Mouse (Mus musculus) forebrain, embryonic 11.5 days (tissue): ENCODE data around the gene Gm29797. TPM values are rescaled to one million over a fixed set of nuclear protein-coding genes. Genes with fewer than 3 reads are reported as not detected.
A peak's percentile ranks its signal among the peaks of the same experiment; 100 is the strongest.

ENCODE experiments used
- ATAC-seq: fragments of 200-750 bp; cut with Nextera tagmentation; replicated peaks from 2 replicates; pipeline ENCODE4 v1.8.0; 2017; ENCODE audit warnings: moderate TSS enrichment; ENCODE audit not compliant: low FRiP score
- DNase-seq: peaks from one replicate; pipeline ENCODE4 v3.0.0-alpha.2; 2017; ENCODE audit warnings: low spot score
- H3K27ac ChIP-seq: fragments of 300-500 bp; sonication (generic); 2 replicates; pipeline ENCODE4 v1.5.1; 2014; ENCODE audit warnings: low read depth, low read length
- H3K27me3 ChIP-seq: fragments of 300-500 bp; sonication (generic); 2 replicates; pipeline ENCODE4 v1.6.1; 2014; ENCODE audit warnings: mild to moderate bottlenecking, low read length, mixed read lengths; ENCODE audit not compliant: control insufficient read depth, insufficient read depth
- H3K36me3 ChIP-seq: fragments of 300-500 bp; sonication (generic); 2 replicates; pipeline ENCODE4 v1.6.1; 2014; ENCODE audit warnings: mild to moderate bottlenecking, low read length, moderate library complexity, mixed read lengths; ENCODE audit not compliant: control insufficient read depth, insufficient read depth
- H3K4me1 ChIP-seq: fragments of 300-500 bp; sonication (generic); replicated peaks from 2 replicates; pipeline ENCODE4 v1.6.1; 2014; ENCODE audit warnings: low read length, mixed read lengths; ENCODE audit not compliant: control insufficient read depth, insufficient read depth
- H3K4me2 ChIP-seq: fragments of 300-500 bp; sonication (generic); 2 replicates; pipeline ENCODE4 v1.6.1; 2014; ENCODE audit warnings: low read depth, mild to moderate bottlenecking, low read length, moderate library complexity, mixed read lengths; ENCODE audit not compliant: severe bottlenecking
- H3K4me3 ChIP-seq: fragments of 300-500 bp; sonication (generic); 2 replicates; pipeline ENCODE4 v1.5.1; 2014; ENCODE audit warnings: low read depth, low read length
- H3K9ac ChIP-seq: fragments of 300-500 bp; sonication (generic); 2 replicates; pipeline ENCODE4 v1.6.1; 2014; ENCODE audit warnings: low read length
- H3K9me3 ChIP-seq: fragments of 300-500 bp; sonication (generic); 2 replicates; pipeline ENCODE4 v1.6.1; 2016; ENCODE audit warnings: low read length, mixed read lengths; ENCODE audit not compliant: control insufficient read depth
- WGBS: fragments of 180-500 bp; shearing (Covaris S2); extraction: QIAGEN DNeasy Blood & Tissue Kit; methylation state at CpG from one replicate; pipeline ENCODE4 v1.1.7; 2014; 5-methylcytosine and 5-hydroxymethylcytosine counted together
- polyA plus RNA-seq: library from polyadenylated mRNA; unstranded; fragments of >200 nt; fragmentation: Nextera tagmentation; extraction: Ambion mirVana; gene quantifications from 2 replicates; pipeline ENCODE4 v1.2.1, GENCODE M21; 2014

Gene Gm29797
- polyA plus RNA-seq, 1 experiment from 2014 or later, result not detected

DNA sequence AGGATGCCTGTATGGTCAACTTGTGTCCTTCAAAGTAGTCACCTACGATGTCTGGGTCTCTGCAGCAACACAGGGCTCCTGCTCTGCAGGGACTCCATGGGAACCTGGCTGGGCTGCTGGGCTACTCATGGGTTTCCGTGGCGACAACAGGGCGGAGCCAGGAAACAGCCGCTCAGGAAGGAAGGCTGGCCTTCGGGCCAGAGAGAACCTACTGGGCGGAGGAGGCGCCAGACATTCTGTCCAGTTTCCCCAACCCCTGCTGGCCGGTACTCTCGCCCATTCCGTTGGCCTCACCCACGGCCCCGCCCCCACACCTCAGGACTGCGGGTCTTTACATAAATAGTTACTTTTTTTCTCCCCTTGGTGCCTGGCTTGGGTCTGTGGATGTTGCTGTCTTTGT, 18.6 kb downstream of the Gm29797 start:
- DNase-seq (peak; percentile 70), ATAC-seq (no peak; the same call in 1 of the 2 replicates)
- no peaks in the 10 kb centered on the region for H3K36me3 ChIP-seq
- H3K4me2 ChIP-seq, result peak overlapping the region; percentile 8; the same call in 1 of the 2 replicates
- H3K4me1 ChIP-seq, result peaks cover 14% of the 10 kb centered on the region; the same call in 1 of the 2 replicates
- no peak overlapping the region for H3K4me3 ChIP-seq
- H3K27ac ChIP-seq, result no peak overlapping the region
- no peak overlapping the region for H3K9ac ChIP-seq
- WGBS, result under 1% methylated on average over 14 of the region's 14 CpGs
- H3K27me3 ChIP-seq, result peaks cover 27% of the 10 kb centered on the region
- H3K9me3 ChIP-seq, result no peaks in the 10 kb centered on the region

GRCm38 (mm10) chr2:181676424-181676823, 19.6 kb downstream of the Gm29797 start:
- no peak for DNase-seq
- peaks cover 13% of the 10 kb centered on the region; the same call in 1 of the 2 replicates for H3K4me1 ChIP-seq

DNA sequence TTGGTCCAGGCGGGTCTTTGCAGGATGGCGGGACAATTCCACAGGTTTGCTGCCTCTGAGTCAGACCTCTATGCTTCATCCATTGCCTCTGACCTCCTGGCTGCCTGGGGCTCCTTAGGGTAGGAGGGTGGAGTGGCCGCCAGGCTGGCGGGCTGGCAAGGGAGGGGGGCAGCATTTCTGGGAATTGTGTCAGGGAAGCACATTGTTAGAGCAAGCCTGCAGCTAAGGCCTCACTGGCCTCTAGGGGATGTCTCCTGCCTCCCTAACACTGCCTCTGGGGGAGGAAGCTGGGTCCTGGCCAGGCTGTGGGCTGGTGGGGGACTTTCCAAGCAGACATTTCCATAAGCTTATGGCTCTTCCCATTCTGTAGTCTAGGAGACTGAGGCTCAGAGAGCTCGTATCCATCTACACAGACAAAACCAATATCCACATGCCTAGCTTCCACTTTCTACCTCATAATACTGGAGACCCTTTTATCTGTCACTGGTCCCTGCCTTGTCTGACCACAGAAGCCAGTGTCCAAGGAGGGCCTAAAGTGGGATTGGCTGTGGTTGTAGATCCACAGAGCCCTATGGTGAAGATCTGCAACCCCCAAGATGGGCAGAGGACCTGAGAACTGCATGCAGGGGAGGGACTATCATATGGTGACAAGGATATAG, 20.4 kb downstream of the Gm29797 start:
- Histone ChIP-seq H3K9ac (no peak overlapping the region), H3K36me3 (no peaks in the 10 kb centered on the region), H3K4me1 (peaks cover 13% of the 10 kb centered on the region; the same call in 1 of the 2 replicates), H3K4me2 (no peak overlapping the region), H3K4me3 (no peak overlapping the region), H3K27ac (no peak overlapping the region), H3K9me3 (no peaks in the 10 kb centered on the region), H3K27me3 (peaks cover 9% of the 10 kb centered on the region)
- ATAC-seq (no peak), DNase-seq (no peak)
- 46% methylated on average over 5 of the region's 5 CpGs for WGBS

More at GRCm38 (mm10) chr2:181676424-181676823, 19.6 kb downstream of the Gm29797 start:
- Histone ChIP-seq H3K4me2 (no peak overlapping the region), H3K27me3 (peaks cover 17% of the 10 kb centered on the region), H3K9ac (no peak overlapping the region), H3K9me3 (no peaks in the 10 kb centered on the region), H3K4me3 (no peak overlapping the region), H3K27ac (no peak overlapping the region), H3K36me3 (no peaks in the 10 kb centered on the region)
- WGBS, result 25% methylated on average over 2 of the region's 2 CpGs
- ATAC-seq, result no peak

GRCm38 (mm10) chr2:181677755-181678098, 20.9 kb downstream of the Gm29797 start:
- WGBS, result 61% methylated on average over 3 of the region's 3 CpGs
- DNase-seq (no peak), ATAC-seq (no peak)
- H3K27ac ChIP-seq, result no peak overlapping the region
- H3K4me3 ChIP-seq, result no peak overlapping the region
- H3K4me1 ChIP-seq, result peaks cover 13% of the 10 kb centered on the region; the same call in 1 of the 2 replicates
- peaks cover 4% of the 10 kb centered on the region for H3K27me3 ChIP-seq
- H3K9ac ChIP-seq, result no peak overlapping the region
- H3K9me3 ChIP-seq, result no peaks in the 10 kb centered on the region
- H3K36me3 ChIP-seq, result no peaks in the 10 kb centered on the region
- no peak overlapping the region for H3K4me2 ChIP-seq

DNA sequence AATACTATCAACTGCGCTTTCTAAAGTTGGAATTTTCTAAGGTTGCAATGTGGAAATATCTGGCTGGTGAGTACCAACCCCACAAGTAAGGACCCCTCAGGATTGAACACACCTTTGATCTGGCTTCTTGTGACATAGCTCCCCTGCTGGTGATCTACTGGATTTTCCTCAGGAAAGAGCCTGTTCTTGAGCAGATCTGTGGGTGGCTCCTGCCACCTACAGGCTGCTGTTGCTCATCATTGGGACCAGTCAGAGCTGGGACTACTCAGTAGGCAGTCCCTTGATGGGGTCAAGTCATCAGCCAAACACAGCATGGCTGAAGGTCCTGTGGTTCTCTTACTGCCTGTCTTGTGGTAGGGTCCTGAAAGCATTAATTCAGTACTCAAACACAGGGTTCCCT, 21.9 kb downstream of the Gm29797 start:
- Histone ChIP-seq H3K9ac (no peak overlapping the region), H3K36me3 (no peaks in the 10 kb centered on the region), H3K4me1 (peaks cover 13% of the 10 kb centered on the region; the same call in 1 of the 2 replicates), H3K9me3 (no peaks in the 10 kb centered on the region), H3K4me2 (no peak overlapping the region), H3K27me3 (no peaks in the 10 kb centered on the region), H3K4me3 (no peak overlapping the region), H3K27ac (no peak overlapping the region)
- peak; percentile 71 for DNase-seq
- WGBS, result 41% methylated on average over 1 of the region's 1 CpGs
- ATAC-seq, result peak; percentile 48; the same call in 1 of the 2 replicates

DNA sequence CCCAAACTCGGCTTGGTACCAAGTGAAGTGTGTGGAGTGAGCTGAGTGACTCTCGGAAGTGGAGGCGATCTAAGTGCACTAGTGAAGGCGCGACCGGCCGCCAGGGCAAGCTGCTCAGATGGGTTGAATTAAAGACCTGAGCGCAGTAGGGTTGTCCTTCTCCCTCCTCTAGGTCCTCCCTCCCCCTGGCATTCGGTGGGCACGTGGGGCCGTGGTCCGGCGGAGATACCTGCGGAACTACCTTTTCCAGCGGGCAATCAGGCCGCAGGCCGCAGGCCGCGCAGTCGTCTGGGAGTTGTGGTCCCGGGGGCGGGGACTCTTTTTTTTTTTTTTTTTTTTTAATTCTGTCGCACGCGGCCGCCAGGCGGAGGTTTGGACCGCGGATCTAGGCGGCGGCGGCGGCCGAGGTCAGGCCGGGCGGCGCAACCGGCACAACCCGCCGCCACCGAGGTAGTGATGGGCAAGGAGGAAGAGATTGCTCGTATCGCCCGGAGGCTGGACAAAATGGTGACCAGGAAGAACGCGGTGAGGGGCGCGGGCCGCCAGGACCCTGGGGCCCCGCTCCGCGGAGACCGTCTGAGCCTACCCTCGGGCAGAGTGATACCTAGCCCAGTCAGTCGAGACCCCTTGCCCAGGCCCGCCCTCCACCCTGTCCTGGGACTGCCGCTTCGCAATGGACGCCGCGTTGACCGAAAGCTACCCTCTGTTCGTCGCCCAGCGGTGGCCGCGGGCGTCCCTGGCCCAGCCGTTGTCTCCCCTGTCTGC, 23.3 kb downstream of the Gm29797 start, which contains the start of gene Tcea2:
Gene Tcea2, plus strand, starts transcription at position 360 of the 765 bp plus-strand sequence.
- under 1% methylated on average over 65 of the region's 69 CpGs for WGBS
- Histone ChIP-seq H3K9ac (peak within 1 kb of the TSS; percentile 88), H3K27me3 (no peaks in the 10 kb centered on the region), H3K27ac (no peak within 1 kb of the TSS; the same call in 1 of the 2 replicates), H3K9me3 (no peaks in the 10 kb centered on the region), H3K36me3 (no peaks in the 10 kb centered on the region), H3K4me3 (peak within 1 kb of the TSS; percentile 59), H3K4me1 (peaks cover 13% of the 10 kb centered on the region; the same call in 1 of the 2 replicates), H3K4me2 (peak within 1 kb of the TSS; percentile 96)
- peak; percentile 75 for ATAC-seq
- DNase-seq, result peak; percentile 82

GRCm38 (mm10) chr2:181680716-181681117, 23.9 kb downstream of the Gm29797 start:
- no peak overlapping the region for H3K27ac ChIP-seq
- H3K9me3 ChIP-seq, result no peaks in the 10 kb centered on the region
- WGBS, result 17% methylated on average over 7 of the region's 7 CpGs
- H3K27me3 ChIP-seq, result no peaks in the 10 kb centered on the region
- ATAC-seq (peak; percentile 14), DNase-seq (no peak)
- peak overlapping the region; percentile 96 for H3K4me2 ChIP-seq
- peak overlapping the region; percentile 59 for H3K4me3 ChIP-seq
- no peaks in the 10 kb centered on the region for H3K36me3 ChIP-seq
- H3K9ac ChIP-seq, result peak overlapping the region; percentile 88
- H3K4me1 ChIP-seq, result peaks cover 9% of the 10 kb centered on the region; the same call in 1 of the 2 replicates

GRCm38 (mm10) chr2:181681978-181682377, 25.1 kb downstream of the Gm29797 start:
- Histone ChIP-seq H3K27ac (no peak overlapping the region), H3K9ac (no peak overlapping the region), H3K4me2 (no peak overlapping the region), H3K27me3 (no peaks in the 10 kb centered on the region), H3K4me3 (no peak overlapping the region), H3K4me1 (peaks cover 9% of the 10 kb centered on the region; the same call in 1 of the 2 replicates), H3K9me3 (no peaks in the 10 kb centered on the region), H3K36me3 (no peaks in the 10 kb centered on the region; the same call in 1 of the 2 replicates)
- 85% methylated on average over 1 of the region's 1 CpGs for WGBS
- DNase-seq, result peak; percentile 22
- no peak for ATAC-seq
